Mouse (Mus musculus) left cerebral cortex, adult 2 months (tissue): ENCODE measurements around the gene Glp2r. TPM values are rescaled to one million over a fixed set of nuclear protein-coding genes. Genes with fewer than 3 reads are reported as not detected.
A peak's percentile ranks its signal among the peaks of the same experiment; 100 is the strongest.

Experiments used
- DNase-seq, 2 experiments: peaks; one replicate each; pipeline ENCODE4 v3.0.0; 2021 to 2022; ENCODE audit warnings: low spot score in 2 of 2, mixed read lengths in 1 of 2; ENCODE audit errors: extremely low spot score in 1 of 2
- H3K27ac ChIP-seq: fragments of 200-600 bp; 2 replicates; pipeline ENCODE4 v1.8.1; 2022
- H3K4me3 ChIP-seq: fragments of 200-600 bp; 2 replicates; pipeline ENCODE4 v1.8.1; 2022
- CTCF ChIP-seq: fragments of 200-600 bp; IDR thresholded peaks from 2 replicates; pipeline ENCODE4 v1.8.1; 2022; ENCODE audit warnings: antibody characterized with exemption, mild to moderate bottlenecking, moderate library complexity
- intact Hi-C: fragments of 180-260 bp; cut with DNase I; formaldehyde crosslinking; loops from one replicate; pipeline ENCODE4 v1.15.1; 2025
- total RNA-seq, 2 experiments: library from RNA; stranded (reverse); gene quantifications; 2 replicates each; pipeline ENCODE4 v1.2.3; 2021

Gene Glp2r
- total RNA-seq, 2 experiments from 2014 or later, result 1.2 to 2.0 TPM

DNA sequence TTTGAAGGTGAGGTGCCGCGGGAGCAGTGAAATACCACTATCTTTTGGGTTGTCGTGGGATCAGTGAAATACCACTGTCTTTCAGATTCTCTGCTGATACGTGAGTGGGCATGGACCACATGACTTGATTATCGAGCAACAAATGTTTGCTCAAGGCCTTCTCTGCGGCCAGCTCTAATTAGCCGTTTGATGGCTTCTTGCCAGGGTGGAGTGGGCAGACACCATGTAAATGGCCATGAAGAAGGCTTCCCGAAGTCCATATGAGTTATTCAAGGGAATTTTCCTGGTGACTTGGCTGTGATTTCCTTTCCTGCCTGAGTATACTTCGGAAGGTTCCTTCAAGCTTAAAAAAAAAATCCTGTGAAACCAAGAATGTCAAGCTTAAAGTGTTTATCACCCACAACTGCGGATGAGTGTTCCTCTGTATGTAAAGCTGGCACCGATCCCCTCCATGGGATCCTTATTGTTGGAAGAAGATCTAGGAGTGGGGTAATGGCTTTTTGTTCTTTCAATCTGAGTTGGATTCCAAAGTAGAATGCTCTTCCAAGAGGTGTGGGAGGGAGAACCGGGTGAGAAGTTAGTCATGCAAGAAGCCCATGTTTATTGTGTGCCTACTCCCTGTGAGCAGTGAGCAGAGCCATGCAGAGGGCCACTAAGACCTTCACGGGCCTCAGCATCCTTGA is 154.3 kb downstream of the Glp2r start:
- peak in 1 of 2 experiments; percentile 45 for DNase-seq

DNA sequence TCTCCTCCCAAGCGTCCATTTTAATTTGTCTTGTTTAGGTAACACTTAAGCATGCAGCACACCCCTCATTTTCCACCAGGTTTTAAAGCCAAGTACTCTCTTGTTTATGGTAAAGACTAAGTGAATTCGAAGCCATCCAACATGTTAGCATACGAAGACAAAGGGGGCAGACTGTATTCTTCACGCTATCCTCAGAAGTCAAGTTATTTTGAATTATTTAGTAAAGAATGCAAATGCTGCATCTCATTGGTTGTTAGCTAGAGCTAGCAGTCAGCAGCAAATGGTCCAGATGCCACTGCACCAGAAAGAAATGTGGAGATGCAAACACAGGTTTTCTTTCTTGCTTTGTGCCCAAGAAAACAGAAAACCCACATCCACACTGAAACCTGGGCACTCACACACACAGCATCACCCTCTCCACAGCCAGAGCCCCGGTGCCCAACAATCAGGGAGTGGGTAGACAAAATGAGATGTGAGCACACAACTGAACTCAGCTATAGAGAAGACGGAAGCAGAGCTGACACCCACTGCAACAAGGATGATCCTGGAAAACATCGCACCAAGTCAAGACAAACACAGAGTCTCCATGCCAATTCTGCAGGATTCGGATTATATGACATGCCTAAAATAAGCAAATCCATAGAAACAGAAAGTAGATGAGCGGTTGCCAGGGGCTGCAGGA is 158.7 kb downstream of the Glp2r start:
- no peak for DNase-seq
- intact Hi-C loops, result no loop called here
- peak overlapping the region; percentile 51 for H3K27ac ChIP-seq
- TF ChIP-seq CTCF, result no peak
- H3K4me3 ChIP-seq, result no peak overlapping the region

More for the DNA sequence above, 154.3 kb downstream of the Glp2r start:
- intact Hi-C loops, result loop anchor here (2.0 kb wide), 1 partner anchor 16 kb away; no protein-coding TSS in a partner anchor
- peak overlapping the region; percentile 85 for H3K27ac ChIP-seq
- H3K4me3 ChIP-seq, result no peak overlapping the region
- no peak for TF ChIP-seq CTCF

Other genes starting within 250 kb of the Glp2r start
- gene Rcvrn, start 75.8 kb downstream of the Glp2r start, total RNA-seq, result 1 to 10 TPM in 1 of 2 experiments, under 1 TPM in 1; 0.91 to 3.2 TPM
- not detected for gene Gsg1l2, start 3.5 kb upstream of the Glp2r start, total RNA-seq
- gene Dhrs7c, start 27.0 kb upstream of the Glp2r start, total RNA-seq, result under 1 TPM in 1 of 2 experiments, not detected in 1; 0.32 TPM
- gene Usp43, start 151.0 kb upstream of the Glp2r start, total RNA-seq, result 1 to 10 TPM; 3.4 to 4.8 TPM
- gene Cfap52, start 194.5 kb upstream of the Glp2r start, total RNA-seq, result 1 to 10 TPM; 7.3 to 7.7 TPM
- gene Stx8, start 195.0 kb upstream of the Glp2r start, total RNA-seq, result 10 to 100 TPM; 36.4 to 42.7 TPM